Mouse (Mus musculus) T-cell, adult 2 months (primary cell): ENCODE results near the gene Tfr2.
A peak's percentile ranks its signal among the peaks of the same experiment; 100 is the strongest.

Source experiments
- DNase-seq: peaks from one replicate; pipeline ENCODE4 v3.0.0; 2022; ENCODE audit warnings: low spot score

The Tfr2 gene

GRCm38 (mm10) chr5:137623937-137624530, 54.4 kb downstream of the Tfr2 start:
- no peak for DNase-seq

GRCm38 (mm10) chr5:137627991-137628390, 58.4 kb downstream of the Tfr2 start:
- no peak for DNase-seq

GRCm38 (mm10) chr5:137628498-137629305, 59.1 kb downstream of the Tfr2 start, which contains the start of the genes Fbxo24, Lrch4 and Gm20605:
Gene Fbxo24 (minus strand): TSS chr5:137629002.
Gene Lrch4 (plus strand): TSS chr5:137629121.
Gene Gm20605 (plus strand): TSS chr5:137629175.
- DNase-seq: peak; percentile 100

- no peak for DNase-seq
Observed at GRCm38 (mm10) chr5:137629306-137629721, 59.7 kb downstream of the Tfr2 start.

- DNase-seq: peak; percentile 32
Observed at GRCm38 (mm10) chr5:137629906-137630545, 60.4 kb downstream of the Tfr2 start.

- DNase-seq: no peak
Observed at GRCm38 (mm10) chr5:137630602-137631001, 61.0 kb downstream of the Tfr2 start.

GRCm38 (mm10) chr5:137631171-137631570, 61.5 kb downstream of the Tfr2 start:
- peak; percentile 88 for DNase-seq

- DNase-seq: peak; percentile 47
Observed at GRCm38 (mm10) chr5:137631591-137631990, 62.0 kb downstream of the Tfr2 start.

- DNase-seq: no peak
Observed at GRCm38 (mm10) chr5:137633397-137634084, 63.9 kb downstream of the Tfr2 start.
